Mouse (Mus musculus): ENCODE data around the gene Raf1.

DNA sequence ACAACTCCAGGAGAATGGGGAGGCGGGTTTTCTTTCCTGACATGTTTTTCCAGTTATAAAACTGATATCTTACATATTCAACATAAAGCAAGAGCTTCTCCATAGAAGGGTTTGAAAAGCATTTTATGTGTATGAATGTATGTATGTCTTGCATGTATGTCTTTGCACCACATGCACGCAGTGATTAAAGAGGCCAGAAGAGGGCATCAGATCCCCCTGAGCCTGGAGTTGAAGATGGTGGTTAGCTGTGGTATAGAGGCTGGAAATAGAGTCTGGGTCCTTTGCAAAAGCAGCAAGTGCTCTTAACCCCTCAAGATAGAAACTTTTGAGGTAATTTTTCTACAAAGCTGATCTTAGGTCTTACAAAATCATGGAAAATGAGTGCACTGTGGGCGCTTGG lies 67.3 kb downstream of the Raf1 start:
- TF ChIP-seq CTCF (conservative IDR thresholded peaks at IDR 0.05; ENCODE audit: insufficient read depth, insufficient read length, low read depth, low read length) (peak; percentile 51), POLR2A (IDR thresholded peaks at IDR 0.05; ENCODE audit: low read depth, low read length) (no peak)
